Mouse (Mus musculus) MN1 (cell line): ENCODE data around the gene Mtfr1l.

Source experiments
- DNase-seq: peaks from one replicate; pipeline ENCODE4 v3.0.0-alpha.2; 2016; ENCODE audit warnings: low spot score

Mtfr1l gene

GRCm38 (mm10) chr4:134557626-134558249 lies 22.6 kb upstream of the Mtfr1l start:
- no peak for DNase-seq

DNA sequence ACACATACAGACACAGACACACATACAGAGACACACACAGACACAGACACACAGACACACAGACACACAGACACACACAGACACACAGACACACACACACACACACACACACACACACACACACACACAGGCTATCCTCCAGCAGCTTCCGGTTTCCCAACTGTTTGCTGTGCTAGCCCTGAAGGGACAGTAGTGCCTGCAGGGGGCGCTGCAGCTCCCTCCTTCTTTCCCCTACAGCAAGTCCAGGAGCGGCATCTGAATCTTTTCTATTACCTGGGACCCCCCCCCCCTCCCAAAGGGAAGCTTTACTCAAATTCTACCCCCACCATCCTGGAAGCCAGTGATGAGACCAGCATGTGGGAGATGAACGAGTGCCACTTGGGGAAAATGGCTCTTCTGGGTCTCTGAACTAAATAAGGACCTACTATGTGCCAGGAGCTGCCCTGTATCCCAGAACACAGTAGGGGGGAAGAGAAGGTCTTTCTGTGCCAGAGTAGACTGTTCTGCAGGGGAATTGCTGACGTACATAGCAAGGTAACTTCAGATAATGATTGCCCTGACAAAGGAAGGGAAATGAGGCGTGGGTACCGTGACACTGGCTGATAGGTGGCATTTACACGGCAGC lies 20.9 kb upstream of the Mtfr1l start:
- no peak for DNase-seq

GRCm38 (mm10) chr4:134553631-134554030 lies 18.4 kb upstream of the Mtfr1l start:
- DNase-seq = no peak

GRCm38 (mm10) chr4:134551494-134552316 lies 16.5 kb upstream of the Mtfr1l start, which contains the start of gene Selenon:
Gene Selenon, minus strand, starts transcription at chr4:134552166.
- peak; percentile 72 for DNase-seq

DNA sequence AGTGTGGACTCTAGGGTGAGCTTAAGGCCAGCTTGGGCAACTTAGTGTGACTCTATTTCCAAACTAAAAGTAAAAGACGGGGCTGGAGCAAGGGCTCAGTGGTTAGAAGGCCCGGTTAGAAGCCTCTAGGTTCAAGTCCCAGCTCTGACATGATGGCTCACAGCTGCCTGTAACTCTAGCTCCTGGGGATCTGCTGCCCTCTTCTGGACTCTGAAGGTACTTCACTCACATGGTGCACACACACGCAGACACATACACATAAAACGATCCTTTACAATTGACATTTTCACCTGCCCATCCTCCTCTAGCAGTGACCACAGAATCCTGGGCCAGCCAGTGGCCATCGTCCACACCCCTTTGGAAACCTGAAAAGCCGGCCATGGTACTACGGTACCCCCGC lies 14.7 kb upstream of the Mtfr1l start:
- DNase-seq = no peak

DNA sequence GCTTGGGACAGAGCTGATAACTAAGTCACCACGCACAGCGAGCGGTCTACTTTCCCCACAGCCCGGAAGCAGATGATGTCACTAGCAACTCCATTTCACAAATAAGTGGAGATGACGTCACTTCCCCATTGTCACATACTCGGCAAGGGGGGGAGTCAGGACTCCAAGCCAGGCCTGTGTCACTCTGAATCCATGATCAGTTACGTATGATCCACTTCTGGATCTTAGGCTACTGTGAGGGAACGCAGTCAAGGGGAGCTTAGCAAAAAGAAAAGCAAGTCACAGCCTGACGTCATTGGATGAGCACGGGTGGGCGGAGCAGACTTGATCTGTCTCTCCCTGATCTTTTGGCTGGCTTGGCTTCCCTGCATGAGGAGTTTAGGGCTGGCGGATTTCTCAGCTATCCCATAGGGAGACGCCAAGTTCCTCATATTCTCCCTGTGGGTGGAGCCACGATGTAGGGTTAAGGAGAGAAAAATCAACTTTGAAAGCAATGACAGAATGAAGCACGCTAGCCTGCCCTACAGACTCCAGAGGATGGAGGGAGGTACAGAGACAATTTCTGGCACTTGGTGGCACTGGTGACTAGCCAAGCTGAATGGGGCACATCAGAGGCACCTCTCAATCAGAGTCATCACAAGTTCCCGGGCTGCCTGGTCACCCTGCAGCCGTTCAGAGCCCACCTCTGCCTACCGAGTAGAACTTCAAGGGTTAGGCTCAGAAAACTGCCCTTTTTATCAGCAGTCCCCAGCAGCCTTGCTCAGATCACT lies 13.2 kb upstream of the Mtfr1l start:
- peak; percentile 67 for DNase-seq

- peak; percentile 84 for DNase-seq
These were observed 11.9 kb upstream of the Mtfr1l start for GRCm38 (mm10) chr4:134546814-134547705.

GRCm38 (mm10) chr4:134543261-134543660 lies 8.1 kb upstream of the Mtfr1l start:
- peak; percentile 94 for DNase-seq

DNA sequence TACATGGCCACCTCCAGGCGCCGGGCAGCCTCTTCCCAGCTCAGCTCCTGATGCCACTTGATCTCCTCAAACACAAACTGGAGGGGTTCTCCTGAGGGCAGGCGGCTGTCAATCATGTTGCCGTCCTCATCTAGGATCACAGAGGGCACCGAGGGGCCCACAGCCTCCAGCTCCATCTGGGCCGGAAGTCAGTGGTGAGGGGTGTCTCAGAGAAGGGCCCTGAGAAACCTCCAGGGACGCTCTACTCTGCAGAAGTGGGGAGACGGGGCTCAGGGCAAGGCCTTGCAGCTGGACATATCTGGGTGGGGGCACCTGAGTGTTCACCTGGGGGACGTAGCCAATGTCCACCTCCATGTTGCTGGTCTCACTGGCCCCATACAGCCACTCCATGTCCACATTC lies 7.5 kb upstream of the Mtfr1l start:
- no peak for DNase-seq

DNA sequence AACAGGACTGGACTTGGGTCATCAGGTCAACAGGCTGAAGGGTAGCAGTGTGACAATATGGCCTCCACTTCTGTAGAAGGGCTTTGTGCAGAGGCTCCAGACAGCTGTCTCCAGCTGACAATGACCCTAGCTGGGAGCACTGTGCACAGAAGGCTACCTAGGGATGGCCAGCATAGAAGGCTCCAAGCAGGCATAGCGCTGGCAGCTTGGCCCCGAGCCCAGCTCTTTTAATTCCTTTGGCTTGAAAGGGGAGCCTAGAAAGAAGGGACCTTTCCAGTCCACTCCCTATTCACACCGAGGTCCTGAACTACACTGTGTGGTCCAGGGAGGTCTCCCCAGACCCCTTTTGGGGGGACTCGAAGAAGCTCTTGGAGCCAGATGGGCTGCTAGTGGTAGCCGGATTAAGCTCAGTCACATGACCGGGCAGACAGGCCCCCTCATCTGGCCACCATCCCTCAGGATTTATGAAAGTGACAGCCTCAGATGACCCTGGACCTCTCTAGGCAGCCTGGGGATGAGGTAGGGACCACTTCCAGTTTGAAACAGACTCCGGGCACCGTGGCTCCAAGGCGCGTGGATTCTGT lies 3.9 kb upstream of the Mtfr1l start:
- peak; percentile 61 for DNase-seq

GRCm38 (mm10) chr4:134535787-134536151 lies 582 bp upstream of the Mtfr1l start:
- peak; percentile 60 for DNase-seq

DNA sequence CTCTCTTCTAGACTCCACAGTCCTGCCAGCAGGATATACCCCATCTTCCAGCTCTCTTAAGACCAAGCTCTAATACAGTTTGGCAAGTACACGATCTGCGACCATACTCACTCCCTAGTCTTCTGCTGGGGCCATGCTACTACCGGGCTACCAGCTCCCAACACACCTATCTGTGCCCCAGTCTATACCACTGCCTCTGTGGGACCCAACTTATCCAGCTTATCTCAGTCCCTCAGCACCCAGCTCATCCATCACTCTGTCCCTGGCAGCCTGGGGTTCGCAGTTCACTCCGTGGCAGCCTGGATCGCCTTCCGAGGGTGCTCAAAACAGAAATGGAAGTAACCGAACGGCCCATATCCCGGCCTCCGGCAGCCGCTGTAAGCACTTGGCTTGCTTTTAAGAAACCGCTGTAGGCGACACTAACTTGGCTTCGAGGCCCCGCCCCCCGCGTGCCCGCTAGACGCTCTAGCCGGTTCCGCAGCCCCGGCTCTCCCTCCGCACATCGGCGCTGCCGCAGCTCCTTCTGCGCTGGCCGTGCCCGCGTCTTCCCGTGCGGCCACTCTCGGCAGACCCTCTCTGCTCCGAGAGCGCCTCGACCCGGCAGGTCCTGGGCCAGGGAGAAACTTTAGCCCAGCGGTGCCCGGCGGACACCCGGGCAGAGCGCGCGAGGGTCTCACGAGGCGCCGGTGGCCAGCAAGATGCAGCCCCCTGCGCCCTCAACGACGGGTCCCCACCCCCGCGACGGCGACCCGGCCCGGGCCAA lies 882 bp downstream of the Mtfr1l start:
- peak; percentile 78 for DNase-seq

DNA sequence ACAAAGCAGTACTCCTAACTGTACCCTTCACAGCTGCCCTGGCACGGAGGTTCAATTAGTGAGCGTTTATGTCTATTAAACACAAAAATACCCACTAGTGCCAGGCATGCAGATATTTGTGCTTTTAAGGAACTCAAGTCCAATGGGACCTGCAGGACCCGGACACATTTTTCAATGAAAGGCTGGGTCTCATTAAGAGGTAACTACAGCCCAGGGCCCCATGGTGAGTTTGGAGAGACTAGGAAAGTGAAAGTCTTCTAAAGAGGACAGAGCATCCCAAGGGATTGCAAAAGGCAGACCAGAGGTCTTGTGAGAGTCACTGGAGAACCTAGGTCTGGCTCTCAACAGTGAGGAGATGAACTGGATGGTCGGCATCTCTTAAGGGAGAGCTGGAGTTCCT lies 1.8 kb downstream of the Mtfr1l start:
- DNase-seq = peak; percentile 49

GRCm38 (mm10) chr4:134532928-134533327 lies 2.3 kb downstream of the Mtfr1l start:
- DNase-seq = no peak

- no peak for DNase-seq
These were observed 9.0 kb downstream of the Mtfr1l start for GRCm38 (mm10) chr4:134526220-134526619.

DNA sequence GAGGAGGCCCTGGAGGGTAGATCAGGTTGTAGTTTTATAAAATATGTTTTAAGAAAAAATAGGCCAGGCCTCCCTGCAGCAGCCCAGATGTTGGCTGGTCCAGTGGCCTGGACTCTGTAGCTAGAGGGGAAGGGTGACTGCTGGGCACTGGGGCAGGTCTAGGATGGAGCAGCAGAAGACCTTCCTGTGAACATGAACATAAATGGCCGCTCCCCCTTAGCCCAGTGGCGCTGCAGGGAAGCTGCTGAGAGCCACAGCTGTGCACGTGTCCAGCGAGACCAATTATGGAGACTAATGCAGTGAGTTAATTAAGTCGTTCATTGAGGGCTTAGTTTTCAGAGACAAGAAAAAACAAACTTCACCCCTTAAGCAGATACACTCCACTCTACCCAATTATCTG lies 9.4 kb downstream of the Mtfr1l start:
- DNase-seq = no peak

DNA sequence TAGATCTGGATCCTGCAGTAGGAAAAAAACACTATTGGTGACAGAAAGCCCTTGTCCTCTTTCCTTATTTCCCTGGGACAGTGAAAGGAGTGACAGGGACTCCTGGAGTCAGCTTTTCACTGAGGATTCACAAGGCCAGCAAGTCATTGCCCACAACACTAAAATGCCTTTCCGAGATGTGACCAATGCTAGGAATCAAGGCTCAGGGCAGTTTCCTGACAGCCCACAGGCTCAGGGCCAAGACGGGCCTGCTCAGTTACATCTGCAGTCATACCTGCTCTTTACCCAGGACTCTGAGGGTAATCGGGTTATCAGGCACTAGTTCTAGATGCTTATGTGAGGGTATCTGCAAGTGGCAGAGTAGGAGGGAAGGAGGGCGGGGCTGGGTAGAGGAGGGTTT lies 11.7 kb downstream of the Mtfr1l start:
- DNase-seq = no peak

DNA sequence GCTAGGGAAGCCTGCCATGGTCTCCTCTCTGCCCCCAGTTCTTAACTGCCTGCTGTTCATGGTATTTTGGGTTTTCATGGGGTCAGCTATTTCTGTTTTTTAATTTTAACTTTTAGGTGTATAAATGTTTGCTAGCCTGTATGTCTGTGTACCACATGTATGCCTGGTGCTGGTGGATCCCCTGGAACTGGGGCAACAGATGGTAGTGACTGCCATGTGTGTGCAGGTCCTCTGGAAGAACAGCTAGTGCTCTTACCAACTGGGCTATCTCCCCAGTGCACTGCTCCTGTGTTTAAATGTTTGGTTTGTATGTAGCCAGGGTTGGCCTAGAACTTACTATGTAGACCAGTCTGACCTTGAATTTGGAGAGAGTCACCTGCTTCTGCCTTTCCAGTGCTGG lies 15.9 kb downstream of the Mtfr1l start:
- DNase-seq = no peak

- no peak for DNase-seq
These were observed 16.6 kb downstream of the Mtfr1l start for GRCm38 (mm10) chr4:134518541-134518940.

DNA sequence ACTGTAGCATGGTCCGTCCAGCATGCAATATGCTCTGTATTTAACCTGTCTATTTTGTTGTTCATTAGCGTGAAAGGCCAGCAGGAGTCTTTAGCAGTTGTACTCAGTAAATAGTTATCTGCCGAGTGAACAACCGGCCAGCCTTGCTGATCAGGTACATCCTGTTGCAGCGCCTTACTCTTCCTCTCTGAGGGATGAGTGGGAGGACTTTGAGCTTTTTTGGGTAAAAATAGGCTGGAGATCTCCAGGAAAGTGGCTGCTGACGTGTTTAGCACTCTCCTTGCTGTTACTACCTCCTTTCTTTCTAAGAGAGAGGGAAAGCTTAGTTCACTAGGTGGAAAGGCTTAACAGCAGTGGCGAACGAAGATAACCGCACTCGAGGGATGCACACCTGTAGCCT lies 17.5 kb downstream of the Mtfr1l start:
- no peak for DNase-seq
